Mouse (Mus musculus) gastrocnemius, postnatal 36 days (tissue): ENCODE measurements at regions not wholly inside any gene's neighbourhood (a gene's known extent, or its start where the extent isn't known, plus 50 kb on each side); places are given as distances from the start of the nearest gene placed in this dataset.

Experiments
- DNase-seq, 2 experiments: peaks; one replicate each; pipeline ENCODE4 v3.0.0; 2022
- intact Hi-C: fragments of 180-260 bp; cut with DNase I; formaldehyde crosslinking; loops from one replicate; pipeline ENCODE4 v1.15.1; 2025

DNA sequence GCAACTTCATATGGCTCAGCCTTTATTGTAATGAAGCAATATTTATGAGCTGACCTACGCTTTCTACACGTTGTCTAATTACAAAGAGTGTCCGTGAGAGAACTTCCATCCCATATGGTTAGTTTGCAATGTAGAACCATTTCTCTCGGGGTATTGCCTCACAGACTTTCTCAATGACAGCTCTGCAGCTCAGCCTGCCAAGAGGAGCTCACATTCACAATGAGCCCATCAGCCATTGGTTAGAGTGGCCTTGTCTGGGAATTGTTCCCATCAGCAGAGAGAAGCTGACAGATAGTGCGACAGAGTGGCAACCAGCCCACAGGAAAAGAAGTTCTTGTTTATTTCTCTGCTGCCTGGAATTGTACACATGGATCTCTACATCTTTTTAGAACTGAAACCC is 409.7 kb downstream of the Zfp704 start:
- no peak for DNase-seq
- intact Hi-C loops, result no loop called here

DNA sequence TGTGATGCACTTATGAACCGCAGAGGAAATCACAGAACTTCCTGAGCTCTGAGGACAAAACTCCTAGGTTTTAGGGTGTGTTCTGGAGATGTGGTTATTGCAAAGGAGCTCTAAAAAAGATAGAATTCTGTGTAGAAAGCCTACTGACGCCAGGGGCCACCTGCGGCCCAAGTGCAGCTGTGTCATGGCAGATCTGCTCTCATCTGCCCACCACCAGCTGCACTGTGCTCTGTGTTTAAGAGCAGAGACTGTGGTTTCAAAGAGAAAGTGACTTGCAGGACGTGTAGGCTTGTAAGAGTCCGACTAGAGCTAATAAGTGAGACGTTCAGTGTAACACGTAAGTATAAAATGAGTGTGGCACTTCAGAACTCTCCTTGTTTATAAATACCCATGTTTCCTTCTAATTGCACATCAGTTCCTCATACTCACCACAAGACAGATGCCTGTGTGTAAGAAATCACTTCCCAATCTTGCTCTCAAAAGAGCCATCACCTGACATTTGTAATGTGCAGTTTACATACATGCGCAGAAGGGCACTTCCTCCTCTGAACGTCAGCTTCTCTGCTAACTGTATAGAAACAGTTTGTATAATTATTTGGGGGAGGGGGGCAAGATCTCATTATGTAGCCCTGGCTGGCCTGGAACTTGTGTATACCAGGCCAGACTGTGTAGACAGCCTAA is 411.1 kb downstream of the Zfp704 start:
- no peak for DNase-seq
- intact Hi-C loops, result no loop called here

GRCm38 (mm10) chr3:9195781-9196180 is 414.1 kb downstream of the Zfp704 start:
- DNase-seq, result no peak
- intact Hi-C loops, result no loop called here

DNA sequence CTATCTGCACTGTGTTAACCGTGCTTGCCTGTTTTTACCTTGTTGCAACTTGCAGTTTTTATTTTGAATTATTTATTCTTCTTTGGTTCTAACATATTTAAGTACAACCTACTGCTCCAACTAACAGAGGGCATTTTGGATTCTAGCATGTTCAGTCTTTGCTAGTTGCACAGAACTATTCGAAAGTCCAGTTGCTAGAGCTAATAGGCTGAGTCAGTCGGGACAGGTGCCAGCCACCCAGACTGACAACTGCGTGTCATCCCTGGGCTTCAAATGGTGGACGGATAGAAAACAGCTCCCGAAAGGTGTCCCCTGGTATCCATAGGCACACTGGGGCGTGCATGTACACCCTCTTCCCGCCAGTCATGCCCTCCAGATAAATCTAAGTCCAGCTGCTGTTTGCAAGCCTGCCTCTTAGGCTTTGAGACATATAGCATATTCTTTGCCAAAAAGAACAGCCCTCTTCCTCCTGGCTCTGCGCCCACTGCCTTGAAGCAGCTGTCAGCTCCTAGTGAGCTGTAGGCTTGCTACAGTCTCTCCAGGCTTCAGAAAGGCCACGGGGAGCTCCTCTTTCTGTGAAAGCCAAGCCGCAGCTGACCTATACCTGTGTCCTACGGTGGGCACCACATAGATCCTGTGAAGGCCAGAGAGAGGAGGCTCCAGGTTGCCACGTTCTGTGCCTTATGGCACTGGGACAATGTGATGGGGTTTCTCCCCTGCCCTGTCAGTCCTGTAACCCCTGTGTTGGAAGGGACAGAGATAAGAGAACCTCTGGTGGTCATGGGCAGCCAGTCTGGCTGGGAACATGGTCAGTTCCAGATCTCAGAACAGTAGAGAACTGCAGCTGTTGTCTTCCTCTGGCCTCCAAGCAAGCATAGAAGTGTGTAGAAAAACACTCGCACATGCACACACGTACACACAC is 420.3 kb downstream of the Zfp704 start:
- no peak for DNase-seq

DNA sequence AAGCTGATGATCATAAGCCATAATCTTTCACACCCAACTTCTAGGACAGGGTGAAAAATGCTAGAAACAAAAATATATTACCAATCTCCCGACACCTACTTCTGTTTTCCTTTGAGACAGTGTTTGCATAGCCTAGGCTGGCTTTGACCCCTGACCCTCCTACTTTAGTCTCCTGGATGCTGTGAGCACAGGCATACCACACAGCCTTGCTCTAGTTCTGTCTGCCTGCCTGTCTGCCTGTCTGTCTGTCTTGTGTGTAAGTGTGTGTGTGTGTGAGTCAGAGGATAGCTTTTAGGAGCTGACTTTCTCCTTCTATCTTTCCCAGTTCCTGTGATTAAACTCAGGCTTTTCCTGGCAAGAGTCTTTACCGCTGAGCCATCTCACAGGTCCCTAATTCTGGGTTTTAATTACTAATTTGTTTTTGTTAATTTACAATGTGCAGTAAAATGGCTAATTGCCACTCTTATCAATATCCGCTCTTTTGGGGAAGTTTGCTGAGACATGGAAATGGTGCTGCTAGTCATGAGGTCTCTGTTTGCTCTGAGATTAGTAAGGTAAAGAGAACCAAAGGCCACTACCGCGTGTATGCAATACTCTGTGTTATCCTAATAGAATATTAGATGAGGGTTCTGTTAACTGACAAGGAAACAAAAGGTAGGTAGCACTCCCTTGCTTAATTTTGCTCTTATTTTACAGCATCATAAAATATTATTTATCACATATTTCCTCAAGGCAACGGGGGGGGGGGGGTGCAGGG is 423.3 kb downstream of the Zfp704 start:
- DNase-seq, result no peak
- intact Hi-C loops, result no loop called here

More for the DNA sequence above, 420.3 kb downstream of the Zfp704 start:
- intact Hi-C loops, result no loop called here

GRCm38 (mm10) chr3:9181576-9181975 is 428.3 kb downstream of the Zfp704 start:
- intact Hi-C loops, result no loop called here

GRCm38 (mm10) chr3:9179641-9180040 is 430.2 kb downstream of the Zfp704 start:
- DNase-seq, result no peak
- intact Hi-C loops, result no loop called here

More at GRCm38 (mm10) chr3:9181576-9181975, 428.3 kb downstream of the Zfp704 start:
- DNase-seq, result no peak

- DNase-seq, result no peak
- intact Hi-C loops, result no loop called here
Measured at GRCm38 (mm10) chr3:9174517-9174832, 435.4 kb downstream of the Zfp704 start.

DNA sequence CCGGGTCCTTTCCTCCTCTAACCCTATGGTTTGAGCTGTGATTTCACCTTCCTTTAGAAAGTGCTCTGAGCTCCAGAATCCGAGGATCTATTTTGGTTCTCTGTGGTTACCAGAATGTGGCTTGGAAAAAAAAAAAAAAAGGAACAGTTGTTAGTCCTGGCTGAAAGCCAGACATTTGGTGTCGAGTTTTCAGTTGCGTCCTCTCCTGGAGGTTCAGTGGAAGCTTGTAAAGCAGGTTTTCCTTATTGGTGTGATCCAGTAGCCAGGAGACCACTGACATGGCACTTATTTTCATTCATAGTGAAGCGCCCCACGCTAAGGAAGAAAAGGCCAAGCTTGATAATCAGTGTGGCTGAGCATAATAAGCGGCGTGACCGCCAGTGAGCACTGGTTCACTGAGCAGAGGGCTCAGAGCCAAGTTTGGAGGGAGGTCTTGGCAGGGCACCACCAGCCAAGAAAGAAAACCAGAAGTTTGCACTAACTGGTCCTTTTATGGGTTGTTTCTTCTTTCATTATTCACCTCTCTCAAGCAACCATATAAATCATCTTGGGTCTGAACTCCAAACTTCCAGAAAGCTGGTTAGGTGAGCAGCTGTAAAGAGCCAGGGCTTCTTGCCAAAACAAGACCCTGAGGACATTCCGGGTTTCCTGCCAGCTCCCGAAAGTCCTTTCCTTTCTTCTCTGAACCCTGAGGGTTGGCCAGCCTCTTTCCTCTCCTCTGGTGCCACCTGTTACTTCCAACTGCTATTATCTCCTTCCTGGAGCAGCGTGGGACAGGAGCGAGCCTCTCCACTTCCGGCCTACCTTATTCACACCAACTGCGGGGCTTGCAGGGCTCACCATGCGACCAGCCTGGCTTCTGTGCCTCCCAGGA is 436.0 kb downstream of the Zfp704 start:
- intact Hi-C loops, result no loop called here

GRCm38 (mm10) chr3:9171970-9172369 is 437.9 kb downstream of the Zfp704 start:
- no peak for DNase-seq
- intact Hi-C loops, result no loop called here

More for the DNA sequence above, 436.0 kb downstream of the Zfp704 start:
- DNase-seq, result peak; percentile 20

DNA sequence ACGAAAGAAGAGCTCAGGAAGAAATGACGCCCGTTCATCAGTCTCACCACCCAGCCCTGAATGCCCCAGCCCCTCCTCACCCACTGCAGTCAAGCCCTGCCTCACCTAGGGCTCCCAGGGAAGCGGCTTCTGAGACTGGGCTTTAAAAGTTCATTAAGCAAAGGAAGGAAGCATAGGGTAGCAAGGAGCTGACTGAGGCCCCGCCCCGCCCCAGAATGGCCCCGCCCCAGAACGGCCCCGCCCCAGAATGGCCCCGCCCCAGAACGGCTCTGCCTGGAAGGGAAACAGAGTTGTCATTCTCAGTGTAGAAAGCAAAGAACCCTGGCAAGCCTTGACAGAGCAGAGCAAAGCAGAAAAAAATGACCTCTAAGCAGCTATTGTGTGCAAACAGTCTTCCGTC is 440.9 kb downstream of the Zfp704 start:
- no peak for DNase-seq
- intact Hi-C loops, result no loop called here

- intact Hi-C loops, result no loop called here
- DNase-seq, result no peak
Measured at GRCm38 (mm10) chr3:9159073-9159472, 450.8 kb downstream of the Zfp704 start.

DNA sequence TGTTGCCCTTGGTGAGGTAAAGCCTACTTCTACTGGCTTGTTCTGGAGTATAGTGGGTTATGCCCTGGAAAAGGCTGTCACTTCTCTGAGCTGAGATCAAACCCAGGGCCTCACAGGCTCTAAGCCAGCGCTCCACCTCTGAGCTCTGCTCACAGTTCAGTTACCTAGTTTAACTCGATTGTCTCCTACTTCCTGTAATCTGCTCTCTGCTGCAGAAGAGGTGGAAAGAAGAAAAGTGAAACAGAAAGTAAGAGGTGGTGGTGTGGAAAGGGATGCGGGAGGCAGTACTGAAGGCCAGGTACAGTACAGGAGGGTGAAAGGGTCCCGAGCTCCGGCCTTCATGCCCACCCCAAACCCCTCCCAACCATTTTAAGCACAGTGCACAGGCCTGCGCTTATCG is 455.7 kb downstream of the Zfp704 start:
- no peak for DNase-seq
- intact Hi-C loops, result no loop called here

DNA sequence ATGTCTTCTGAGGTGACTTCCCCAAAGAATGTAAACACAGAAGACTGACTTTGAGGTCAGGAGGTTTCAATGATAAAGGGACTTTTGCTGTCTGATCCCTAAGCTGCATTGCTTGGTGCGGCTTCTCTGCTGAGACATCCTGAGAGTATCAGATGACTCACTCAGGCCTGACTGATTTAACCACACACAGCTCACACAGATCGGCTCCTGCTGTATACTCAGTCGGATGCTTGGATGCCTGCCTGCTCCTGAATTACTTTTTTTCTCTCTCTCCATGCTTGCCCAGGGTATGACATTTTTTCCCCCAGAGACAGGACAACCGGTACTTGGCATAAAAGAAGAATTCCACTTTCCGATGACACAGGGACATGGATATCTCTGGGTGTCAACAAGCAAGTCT is 456.2 kb downstream of the Zfp704 start:
- DNase-seq, result no peak
- intact Hi-C loops, result no loop called here

- intact Hi-C loops, result no loop called here
- no peak for DNase-seq
Measured at GRCm38 (mm10) chr3:9152256-9152655, 457.6 kb downstream of the Zfp704 start.

- no peak for DNase-seq
- intact Hi-C loops, result no loop called here
Measured at GRCm38 (mm10) chr3:9151590-9151989, 458.3 kb downstream of the Zfp704 start.

- intact Hi-C loops, result no loop called here
- DNase-seq, result no peak
Measured at GRCm38 (mm10) chr3:9148605-9149004, 461.3 kb downstream of the Zfp704 start.

DNA sequence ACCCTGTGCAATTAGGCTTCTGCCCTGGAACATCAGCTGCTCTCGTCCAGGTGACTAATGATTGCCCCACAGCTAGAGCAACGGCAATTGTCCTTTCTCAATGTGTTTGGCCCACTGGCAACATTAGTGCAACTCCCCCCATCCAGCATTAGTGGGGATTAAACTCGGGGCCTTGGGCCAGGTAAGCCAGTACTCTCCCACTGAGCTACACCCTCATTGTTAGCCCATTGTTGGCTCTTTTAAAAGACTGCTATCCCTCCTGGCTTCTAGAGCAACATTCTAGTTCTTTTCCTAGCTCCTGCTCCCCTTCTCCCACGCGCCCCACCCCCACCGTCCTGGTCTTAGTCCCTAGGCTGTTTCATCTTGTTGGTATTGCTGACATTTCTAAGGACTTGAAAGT is 463.4 kb downstream of the Zfp704 start:
- DNase-seq, result no peak
- intact Hi-C loops, result no loop called here

DNA sequence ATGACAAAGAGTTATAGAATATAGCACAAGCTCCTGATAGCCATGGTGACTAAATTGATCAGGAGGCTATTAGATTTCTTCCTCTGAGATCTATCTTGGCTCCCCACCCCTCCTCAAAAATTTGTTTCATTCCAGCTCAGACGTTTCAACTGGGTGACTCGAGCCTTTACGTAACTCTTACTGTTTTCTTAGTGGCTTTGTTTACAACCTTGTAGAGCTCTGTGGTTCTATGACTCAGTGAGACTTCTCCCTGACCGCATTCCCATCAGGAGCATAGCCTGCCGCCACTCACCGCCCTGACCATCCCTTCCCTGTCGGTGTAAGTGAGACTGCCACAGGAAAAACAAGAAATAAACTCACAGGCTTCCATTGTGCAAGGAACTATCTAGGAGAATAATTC is 464.3 kb downstream of the Zfp704 start:
- no peak for DNase-seq
- intact Hi-C loops, result no loop called here

DNA sequence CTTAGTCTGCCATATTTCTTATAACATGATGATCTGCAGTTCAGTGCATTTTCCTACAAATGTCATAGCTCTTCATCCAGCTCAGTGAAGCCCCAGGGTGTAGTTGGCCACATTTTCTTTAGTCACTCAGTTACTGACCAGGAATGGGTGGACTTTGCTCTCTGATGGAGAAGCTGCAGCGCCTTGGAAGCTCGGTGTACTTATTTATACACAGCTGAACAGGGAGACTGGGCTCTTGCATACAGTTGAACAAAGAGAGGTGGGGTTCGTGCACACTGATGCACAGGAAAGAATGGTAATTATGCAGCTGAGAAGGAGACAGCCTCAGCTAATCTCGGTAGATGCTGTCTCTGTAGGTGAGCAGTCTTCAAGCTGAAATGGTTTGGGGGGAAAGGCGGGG is 468.0 kb downstream of the Zfp704 start:
- no peak for DNase-seq
- intact Hi-C loops, result no loop called here
